Mouse (Mus musculus) CD8-positive naive resting alpha-beta T cell, adult 57 days (primary cell): Measurements from ENCODE around the gene Cox18. TPM values are rescaled to one million over a fixed set of nuclear protein-coding genes. Genes with fewer than 3 reads are reported as not detected.

Experiments
- total RNA-seq: library from RNA; stranded (reverse); gene quantifications from one replicate; pipeline ENCODE4 v1.2.4, GENCODE M21; 2023

Cox18 gene
- 22.6 TPM for total RNA-seq

DNA sequence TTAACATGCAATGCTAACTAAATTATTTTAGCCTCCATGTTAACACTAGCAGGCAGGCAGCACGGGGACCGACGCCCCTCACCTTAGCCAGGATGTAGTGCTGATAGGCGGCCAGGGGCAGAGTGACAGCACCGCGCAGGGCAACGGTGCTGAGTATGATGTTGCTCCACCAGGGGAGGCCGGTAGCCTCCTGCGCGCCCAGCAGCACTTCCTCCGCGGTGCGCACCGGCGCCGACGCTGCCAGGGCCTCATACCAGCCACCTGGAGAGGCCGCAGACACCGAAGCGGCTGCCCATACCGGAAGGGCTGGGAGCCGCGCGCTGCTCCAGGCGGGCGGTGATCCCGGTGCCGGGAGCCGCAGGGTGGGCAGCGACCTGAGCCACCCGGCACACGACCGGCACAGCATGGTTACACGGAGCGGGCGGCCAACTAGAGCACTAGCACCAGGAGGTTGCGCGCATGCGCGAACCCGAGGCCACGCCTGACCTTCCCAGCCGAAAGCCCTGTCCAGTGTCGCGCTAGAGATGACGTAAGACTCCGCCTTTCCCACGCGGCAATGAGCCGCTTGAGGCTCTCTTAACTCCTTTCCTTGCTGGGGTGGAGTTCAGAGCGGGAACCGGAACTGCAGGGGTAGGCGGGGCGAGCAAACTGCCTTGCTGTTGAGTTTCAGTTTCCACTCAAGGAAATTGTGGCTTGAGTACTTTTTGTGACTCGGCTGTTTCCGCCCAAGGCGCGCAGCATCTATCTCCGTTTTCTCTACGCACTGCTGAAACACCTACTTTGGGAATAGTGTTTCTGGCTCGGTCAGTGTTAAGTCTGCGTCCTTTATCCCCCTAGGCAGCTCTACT is at the start of gene Cox18:
TSS of gene Cox18 (minus strand) at position 468 of the 848 bp plus-strand sequence.

Other genes starting within 250 kb of the Cox18 start
- 136 TPM for gene Ankrd17, start 142.6 kb upstream of the Cox18 start, total RNA-seq
- gene Gm9958, start 143.2 kb upstream of the Cox18 start, total RNA-seq = 3.2 TPM
- not detected for gene Alb, start 236.9 kb upstream of the Cox18 start, total RNA-seq